Mouse (Mus musculus): ENCODE results near the gene Prpf8. TPM values are rescaled to one million over a fixed set of nuclear protein-coding genes. Genes with fewer than 3 reads are reported as not detected.

The Prpf8 gene
- total RNA-seq, 2 experiments from 2014 or later, result 78.7 to 89.4 TPM

- DNase-seq (ENCODE audit: low spot score), result no peak
- intact Hi-C loops (cut with DNase I), result no loop called here
These were observed 13.2 kb upstream of the Prpf8 start for GRCm38 (mm10) chr11:75473376-75473775.

- intact Hi-C loops (cut with DNase I), result loop anchor here (5.0 to 10.0 kb wide), 2 partner anchors 84 to 311 kb away; partner anchors contain the start of gene Ovca2
- DNase-seq (ENCODE audit: low spot score), result no peak
These were observed 424 bp upstream of the Prpf8 start for GRCm38 (mm10) chr11:75486192-75486591.

- no peak for DNase-seq (ENCODE audit: low spot score)
- intact Hi-C loops (cut with DNase I), result loop anchor here (5.0 to 10.0 kb wide), 2 partner anchors 85 to 313 kb away; partner anchors contain the start of gene Ovca2
These were observed 880 bp downstream of the Prpf8 start for GRCm38 (mm10) chr11:75487496-75487895.

- intact Hi-C loops (cut with DNase I), result no loop called here
These were observed 7.9 kb downstream of the Prpf8 start for GRCm38 (mm10) chr11:75494296-75495049.

GRCm38 (mm10) chr11:75498126-75498525 lies 11.5 kb downstream of the Prpf8 start:
- intact Hi-C loops (cut with DNase I), result no loop called here
- DNase-seq (ENCODE audit: low spot score), result no peak

More at GRCm38 (mm10) chr11:75494296-75495049, 7.9 kb downstream of the Prpf8 start:
- DNase-seq (ENCODE audit: low spot score), result no peak

GRCm38 (mm10) chr11:75508162-75508561 lies 21.5 kb downstream of the Prpf8 start:
- intact Hi-C loops (cut with DNase I), result no loop called here
- DNase-seq (ENCODE audit: low spot score), result no peak

GRCm38 (mm10) chr11:75508904-75509303 lies 22.3 kb downstream of the Prpf8 start:
- intact Hi-C loops (cut with DNase I), result no loop called here
- DNase-seq (ENCODE audit: low spot score), result no peak

- peak; percentile 67 for DNase-seq (ENCODE audit: low spot score)
- intact Hi-C loops (cut with DNase I), result loop anchor here (1.0 to 5.0 kb wide), 3 partner anchors 50 to 163 kb away; partner anchors contain the start of genes Rpa1 and Smyd4
These were observed 23.4 kb downstream of the Prpf8 start, which contains the start of gene Rilp for GRCm38 (mm10) chr11:75509741-75510626. Gene Rilp, plus strand, starts transcription at chr11:75510094.

GRCm38 (mm10) chr11:75510627-75510993 lies 24.0 kb downstream of the Prpf8 start:
- intact Hi-C loops (cut with DNase I), result loop anchor here (1.0 to 5.0 kb wide), 3 partner anchors 50 to 163 kb away; partner anchors contain the start of genes Rpa1 and Smyd4
- peak; percentile 88 for DNase-seq (ENCODE audit: low spot score)

- intact Hi-C loops (cut with DNase I), result loop anchor here (5.0 kb wide), 2 partner anchors 109 to 164 kb away; partner anchors contain the start of genes Rpa1 and Smyd4
- DNase-seq (ENCODE audit: low spot score), result no peak
These were observed 24.6 kb downstream of the Prpf8 start for GRCm38 (mm10) chr11:75511213-75511612.

- DNase-seq (ENCODE audit: low spot score), result no peak
- intact Hi-C loops (cut with DNase I), result loop anchor here (5.0 kb wide), 2 partner anchors 110 to 165 kb away; partner anchors contain the start of genes Rpa1 and Smyd4
These were observed 25.8 kb downstream of the Prpf8 start for GRCm38 (mm10) chr11:75512301-75513018.

- intact Hi-C loops (cut with DNase I), result loop anchor here (5.0 kb wide), 2 partner anchors 111 to 166 kb away; partner anchors contain the start of genes Rpa1 and Smyd4
- peak; percentile 74 for DNase-seq (ENCODE audit: low spot score)
These were observed 26.7 kb downstream of the Prpf8 start, which contains the start of gene Scarf1 for GRCm38 (mm10) chr11:75513336-75513735. Gene Scarf1, plus strand, starts transcription at chr11:75513540.

- no peak for DNase-seq (ENCODE audit: low spot score)
- intact Hi-C loops (cut with DNase I), result no loop called here
These were observed 28.6 kb downstream of the Prpf8 start for GRCm38 (mm10) chr11:75515186-75515585.

- intact Hi-C loops (cut with DNase I), result no loop called here
- no peak for DNase-seq (ENCODE audit: low spot score)
These were observed 33.4 kb downstream of the Prpf8 start for GRCm38 (mm10) chr11:75519834-75520633.

- no peak for DNase-seq (ENCODE audit: low spot score)
- intact Hi-C loops (cut with DNase I), result no loop called here
These were observed 35.0 kb downstream of the Prpf8 start for GRCm38 (mm10) chr11:75521609-75522008.

- no peak for DNase-seq (ENCODE audit: low spot score)
- intact Hi-C loops (cut with DNase I), result no loop called here
These were observed 36.2 kb downstream of the Prpf8 start for GRCm38 (mm10) chr11:75522793-75523192.

GRCm38 (mm10) chr11:75525531-75526125 lies 39.0 kb downstream of the Prpf8 start:
- intact Hi-C loops (cut with DNase I), result no loop called here
- no peak for DNase-seq (ENCODE audit: low spot score)

GRCm38 (mm10) chr11:75526943-75527342 lies 40.3 kb downstream of the Prpf8 start:
- intact Hi-C loops (cut with DNase I), result no loop called here

More at GRCm38 (mm10) chr11:75526943-75527342, 40.3 kb downstream of the Prpf8 start:
- DNase-seq (ENCODE audit: low spot score), result no peak

Data from heart, postnatal 25 days (tissue).